Mouse (Mus musculus) kidney, adult 2 months (tissue): Measurements from ENCODE around the gene Gm17455.

Experiments
- CTCF ChIP-seq: fragments of 200-500 bp; conservative IDR thresholded peaks from 2 replicates; pipeline ENCODE4 v1.5.1; 2011; ENCODE audit warnings: low read depth, mild to moderate bottlenecking, control low read depth, low read length, moderate library complexity, mixed read lengths; ENCODE audit not compliant: insufficient read depth, insufficient read length
- POLR2A ChIP-seq: fragments of 200-500 bp; IDR thresholded peaks from one replicate; pipeline ENCODE4 v1.6.1; 2011; ENCODE audit warnings: low read depth, low read length, control low read depth

DNA sequence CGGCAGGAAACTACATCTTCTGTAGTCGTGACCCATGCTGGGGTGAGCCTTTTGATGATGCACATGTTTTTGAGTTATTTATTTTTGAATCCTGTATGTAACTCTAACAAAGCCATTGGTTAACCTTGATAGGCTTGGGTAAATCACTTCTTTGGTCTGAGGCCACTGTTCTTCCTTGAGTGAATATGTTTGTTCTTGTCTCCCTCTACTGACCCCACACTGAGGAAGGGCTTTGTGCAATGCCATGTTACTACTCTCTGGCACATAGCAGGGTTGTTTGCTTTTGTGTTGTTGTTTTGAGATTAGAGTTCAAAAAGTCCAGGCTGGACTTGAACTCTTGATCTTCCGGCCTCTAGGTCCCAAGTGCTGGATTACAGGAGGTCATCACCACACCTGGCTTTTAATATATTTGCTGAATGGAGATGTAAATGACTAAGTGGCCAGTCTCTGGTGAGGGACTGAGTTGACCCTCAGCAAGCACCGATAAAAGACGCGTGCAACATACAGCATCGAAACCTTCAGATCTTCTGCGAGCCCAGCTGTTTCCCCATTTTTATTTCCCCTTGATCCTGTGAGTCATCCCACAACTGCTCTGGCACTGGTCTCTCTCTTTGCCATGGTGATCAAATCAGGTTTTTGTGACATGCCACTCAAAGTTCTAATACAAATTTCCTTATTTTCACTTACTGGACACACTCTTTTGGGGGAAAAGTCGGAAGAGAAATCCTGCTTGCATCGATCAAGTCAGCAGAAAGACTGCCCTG lies 1.3 kb upstream of the Gm17455 start:
- TF ChIP-seq POLR2A (no peak), CTCF (no peak)
